ENCODE assay signal across 8 mouse cellular contexts in genomic region chr11:96124052-96124914, GRCm38 (mm10). TPM values are rescaled to one million over a fixed set of nuclear protein-coding genes. Genes with fewer than 3 reads are reported as not detected.
DNase-seq lines count a peak whose midpoint lies in the region; ATAC-seq lines count a peak whose summit lies in the region.

No protein-coding gene starts in this region.

- H3K4me1 ChIP-seq in embryonic facial prominence, embryonic 11.5 days (ENCODE audit: control insufficient read depth, insufficient read depth, low read length) = no peaks in the 10 kb centered on the region
- peaks cover 11% of the 10 kb centered on the region for H3K4me1 ChIP-seq in hindbrain, embryonic 13.5 days (replicated peaks)
- H3K4me1 ChIP-seq in liver, embryonic 11.5 days (replicated peaks; ENCODE audit: control insufficient read depth, insufficient read depth, low read length) = no peaks in the 10 kb centered on the region; the same call in 1 of the 2 replicates
- 0 out of 2 replicates have a peak, but pooled peaks cover 7% of the 10 kb centered on the region for H3K4me1 ChIP-seq in neural tube, embryonic 11.5 days (ENCODE audit: control insufficient read depth, insufficient read depth, low read length)

- 3% methylated on average over 45 of the region's 45 CpGs for WGBS in embryonic facial prominence, embryonic 11.5 days
- whole genome bisulfite sequencing in hindbrain, embryonic 13.5 days = 2% methylated on average over 45 of the region's 45 CpGs
- WGBS in liver, embryonic 11.5 days = 4% methylated on average over 45 of the region's 45 CpGs
- WGBS in neural tube, embryonic 11.5 days = 2% methylated on average over 45 of the region's 45 CpGs

- H3K4me2 ChIP-seq in embryonic facial prominence, embryonic 11.5 days (ENCODE audit: low read depth, low read length) = peak overlapping the region; percentile 66
- H3K4me2 ChIP-seq in hindbrain, embryonic 13.5 days = peak overlapping the region; percentile 75
- H3K4me2 ChIP-seq in liver, embryonic 11.5 days = peak overlapping the region; percentile 69
- H3K4me2 ChIP-seq in neural tube, embryonic 11.5 days (ENCODE audit: low read depth) = peak overlapping the region; percentile 66

- H3K9ac ChIP-seq in embryonic facial prominence, embryonic 11.5 days (replicated peaks; ENCODE audit: low read length) = no peak overlapping the region
- H3K9ac ChIP-seq in hindbrain, embryonic 13.5 days = peak overlapping the region; percentile 53; the same call in 1 of the 2 replicates
- H3K9ac ChIP-seq in liver, embryonic 11.5 days (ENCODE audit: low read depth, low read length) = 0 out of 2 replicates have a peak overlapping the region, but pooled peaks have one; percentile 6
- H3K9ac ChIP-seq in neural tube, embryonic 11.5 days (ENCODE audit: low read length) = no peak overlapping the region; the same call in 1 of the 2 replicates

- no peaks in the 10 kb centered on the region for H3K36me3 ChIP-seq in embryonic facial prominence, embryonic 11.5 days (replicated peaks; ENCODE audit: control insufficient read depth, insufficient read depth, low read depth, low read length)
- no peaks in the 10 kb centered on the region for H3K36me3 ChIP-seq in hindbrain, embryonic 13.5 days
- no peaks in the 10 kb centered on the region for H3K36me3 ChIP-seq in liver, embryonic 11.5 days (ENCODE audit: control insufficient read depth, insufficient read depth, low read length)
- H3K36me3 ChIP-seq in neural tube, embryonic 11.5 days (ENCODE audit: control insufficient read depth, insufficient read depth, low read length) = no peaks in the 10 kb centered on the region

- H3K27me3 ChIP-seq in embryonic facial prominence, embryonic 11.5 days (ENCODE audit: control insufficient read depth, insufficient read depth, low read length) = peaks cover 23% of the 10 kb centered on the region
- peaks cover 62% of the 10 kb centered on the region for H3K27me3 ChIP-seq in hindbrain, embryonic 13.5 days
- peaks cover 42% of the 10 kb centered on the region for H3K27me3 ChIP-seq in liver, embryonic 11.5 days (replicated peaks; ENCODE audit: control insufficient read depth, insufficient read depth, low read length)
- H3K27me3 ChIP-seq in neural tube, embryonic 11.5 days (ENCODE audit: control insufficient read depth, insufficient read depth, low read length) = peaks cover 31% of the 10 kb centered on the region

- peak overlapping the region; percentile 22 for H3K4me3 ChIP-seq in embryonic facial prominence, embryonic 11.5 days (ENCODE audit: low read depth, low read length)
- peak overlapping the region; percentile 40 for H3K4me3 ChIP-seq in hindbrain, embryonic 13.5 days
- peak overlapping the region; percentile 43 for H3K4me3 ChIP-seq in liver, embryonic 11.5 days (ENCODE audit: low read depth, low read length)
- peak overlapping the region; percentile 38 for H3K4me3 ChIP-seq in neural tube, embryonic 11.5 days (ENCODE audit: low read depth, low read length)

- H3K9me3 ChIP-seq in embryonic facial prominence, embryonic 11.5 days (replicated peaks; ENCODE audit: control insufficient read depth, low read length) = no peaks in the 10 kb centered on the region
- H3K9me3 ChIP-seq in hindbrain, embryonic 13.5 days = no peaks in the 10 kb centered on the region
- no peaks in the 10 kb centered on the region for H3K9me3 ChIP-seq in liver, embryonic 11.5 days (ENCODE audit: control insufficient read depth, low read length)
- no peaks in the 10 kb centered on the region for H3K9me3 ChIP-seq in neural tube, embryonic 11.5 days (ENCODE audit: control insufficient read depth, low read length)

- H3K27ac ChIP-seq in embryonic facial prominence, embryonic 11.5 days (replicated peaks; ENCODE audit: low read depth, low read length) = no peak overlapping the region
- H3K27ac ChIP-seq in hindbrain, embryonic 13.5 days = no peak overlapping the region
- no peak overlapping the region for H3K27ac ChIP-seq in liver, embryonic 11.5 days (ENCODE audit: low read depth, low read length)
- no peak overlapping the region for H3K27ac ChIP-seq in neural tube, embryonic 11.5 days (ENCODE audit: low read depth, low read length)

- peak; percentile 65 for ATAC-seq in embryonic facial prominence, embryonic 11.5 days (replicated peaks; ENCODE audit: insufficient number of reproducible peaks, low FRiP score, low TSS enrichment, low read depth)
- no peak for ATAC-seq in hindbrain, embryonic 13.5 days (ENCODE audit: low FRiP score)
- ATAC-seq in liver, embryonic 11.5 days (replicated peaks; ENCODE audit: low FRiP score) = no peak
- no peak for ATAC-seq in neural tube, embryonic 11.5 days (ENCODE audit: insufficient read depth, low FRiP score, low TSS enrichment)

- DNase-seq in right cerebral cortex, adult 2 months (ENCODE audit: low spot score in 2 of 2) = peak; percentile 6 to 9
- DNase-seq in right cerebral cortex, postnatal 25 days = no peak
- DNase-seq in embryonic facial prominence, embryonic 11.5 days (ENCODE audit: low spot score) = peak; percentile 23
- DNase-seq in liver, embryonic 11.5 days (ENCODE audit: low spot score) = peak; percentile 44
- DNase-seq in neural tube, embryonic 11.5 days (ENCODE audit: low spot score) = peak; percentile 54
- no peak for DNase-seq in thymus, adult 18-20 months
- DNase-seq in spleen, postnatal 36 days (ENCODE audit: low spot score in 2 of 2) = no peak

RNA-seq across cellular contexts. Expression of gene Ttll6, which starts 9.3 kb away (rescaled TPM):
- polyA plus RNA-seq in embryonic facial prominence, embryonic 11.5 days (2014; fragmentation: Nextera tagmentation; extraction: Ambion mirVana) = not detected in 2 replicates
- 0.22 and 0.26 TPM in 2 replicates for polyA plus RNA-seq in hindbrain, embryonic 13.5 days (2015; fragmentation: Nextera tagmentation; extraction: Ambion mirVana)
- polyA plus RNA-seq in liver, embryonic 11.5 days (2014; fragmentation: Nextera tagmentation; extraction: Ambion mirVana) = not detected in 2 replicates
- polyA plus RNA-seq in neural tube, embryonic 11.5 days (2014; fragmentation: Nextera tagmentation; extraction: Ambion mirVana) = not detected in 2 replicates

RNA-seq across cellular contexts. Expression of gene Calcoco2, which starts 12.5 kb away (rescaled TPM):
- not detected in 2 replicates for polyA plus RNA-seq in embryonic facial prominence, embryonic 11.5 days (2014; fragmentation: Nextera tagmentation; extraction: Ambion mirVana)
- not detected in 2 replicates for polyA plus RNA-seq in hindbrain, embryonic 13.5 days (2015; fragmentation: Nextera tagmentation; extraction: Ambion mirVana)
- not detected in 2 replicates for polyA plus RNA-seq in liver, embryonic 11.5 days (2014; fragmentation: Nextera tagmentation; extraction: Ambion mirVana)
- polyA plus RNA-seq in neural tube, embryonic 11.5 days (2014; fragmentation: Nextera tagmentation; extraction: Ambion mirVana) = not detected in 2 replicates

RNA-seq across cellular contexts. Expression of gene Atp5g1, which starts 48.8 kb away (rescaled TPM):
- 478 and 527 TPM in 2 replicates for polyA plus RNA-seq in embryonic facial prominence, embryonic 11.5 days (2014; fragmentation: Nextera tagmentation; extraction: Ambion mirVana)
- polyA plus RNA-seq in hindbrain, embryonic 13.5 days (2015; fragmentation: Nextera tagmentation; extraction: Ambion mirVana) = 530 and 549 TPM in 2 replicates
- polyA plus RNA-seq in liver, embryonic 11.5 days (2014; fragmentation: Nextera tagmentation; extraction: Ambion mirVana) = 943 and 994 TPM in 2 replicates
- polyA plus RNA-seq in neural tube, embryonic 11.5 days (2014; fragmentation: Nextera tagmentation; extraction: Ambion mirVana) = 551 and 560 TPM in 2 replicates

RNA-seq across cellular contexts. Expression of gene Ube2z, which starts 59.1 kb away (rescaled TPM):
- 28.2 and 28.3 TPM in 2 replicates for polyA plus RNA-seq in embryonic facial prominence, embryonic 11.5 days (2014; fragmentation: Nextera tagmentation; extraction: Ambion mirVana)
- 31.0 and 31.7 TPM in 2 replicates for polyA plus RNA-seq in hindbrain, embryonic 13.5 days (2015; fragmentation: Nextera tagmentation; extraction: Ambion mirVana)
- polyA plus RNA-seq in liver, embryonic 11.5 days (2014; fragmentation: Nextera tagmentation; extraction: Ambion mirVana) = 26.7 and 27.1 TPM in 2 replicates
- 26.7 and 29.7 TPM in 2 replicates for polyA plus RNA-seq in neural tube, embryonic 11.5 days (2014; fragmentation: Nextera tagmentation; extraction: Ambion mirVana)

Comparison
In these comparisons a context has a peak if more than half of its experiments do, and no peak if none do; other contexts are left out.
1. DNase-seq: peak in right cerebral cortex, adult 2 months (2 of 2), embryonic facial prominence, embryonic 11.5 days (single experiment), liver, embryonic 11.5 days (single experiment) and neural tube, embryonic 11.5 days (single experiment); none in right cerebral cortex, postnatal 25 days (single experiment), thymus, adult 18-20 months (0 of 2) and spleen, postnatal 36 days (0 of 2).
2. H3K9ac ChIP-seq: peak in hindbrain, embryonic 13.5 days (single experiment) and liver, embryonic 11.5 days (single experiment); none in embryonic facial prominence, embryonic 11.5 days (single experiment) and neural tube, embryonic 11.5 days (single experiment).
3. Peak in every context shown above with its lines, with median percentiles within 50 percentile points of each other: H3K4me2 ChIP-seq and H3K4me3 ChIP-seq.